Mouse (Mus musculus) forebrain, postnatal 0 days (tissue): ENCODE data around the gene Smg9. TPM values are rescaled to one million over a fixed set of nuclear protein-coding genes. Genes with fewer than 3 reads are reported as not detected.
A peak's percentile ranks its signal among the peaks of the same experiment; 100 is the strongest.

Experiments
- ATAC-seq: fragments of 200-750 bp; cut with Nextera tagmentation; 2 replicates; pipeline ENCODE4 v1.8.0; 2017; ENCODE audit warnings: mild to moderate bottlenecking, moderate library complexity
- DNase-seq: peaks from one replicate; pipeline ENCODE4 v3.0.0-alpha.2; 2015
- H3K27ac ChIP-seq: fragments of 300-500 bp; sonication (generic); 2 replicates; pipeline ENCODE4 v1.5.1; 2014; ENCODE audit warnings: low read depth, mild to moderate bottlenecking, antibody characterized with exemption, low read length, moderate library complexity, mixed read lengths
- H3K27me3 ChIP-seq: fragments of 300-500 bp; sonication (generic); 2 replicates; pipeline ENCODE4 v1.6.1; 2014; ENCODE audit warnings: mild to moderate bottlenecking, low read length, mixed read lengths; ENCODE audit not compliant: insufficient read depth
- H3K36me3 ChIP-seq: fragments of 300-500 bp; sonication (generic); 2 replicates; pipeline ENCODE4 v1.6.1; 2014; ENCODE audit warnings: mild to moderate bottlenecking, moderate library complexity; ENCODE audit not compliant: insufficient read depth
- H3K4me1 ChIP-seq: fragments of 300-500 bp; sonication (generic); 2 replicates; pipeline ENCODE4 v1.6.1; 2014; ENCODE audit warnings: antibody characterized with exemption; ENCODE audit not compliant: insufficient read depth
- H3K4me2 ChIP-seq: fragments of 300-500 bp; sonication (generic); 2 replicates; pipeline ENCODE4 v1.6.1; 2014; ENCODE audit warnings: low read depth, mild to moderate bottlenecking, moderate library complexity
- H3K4me3 ChIP-seq: fragments of 300-500 bp; sonication (generic); 2 replicates; pipeline ENCODE4 v1.5.1; 2014; ENCODE audit warnings: low read depth, low read length, mixed read lengths
- H3K9ac ChIP-seq: fragments of 300-500 bp; sonication (generic); 2 replicates; pipeline ENCODE4 v1.6.1; 2014; ENCODE audit warnings: mild to moderate bottlenecking
- H3K9me3 ChIP-seq: fragments of 300-500 bp; sonication (generic); 2 replicates; pipeline ENCODE4 v1.6.1; 2016; ENCODE audit warnings: low read length
- CTCF ChIP-seq: sonication (generic); IDR thresholded peaks from 2 replicates; pipeline ENCODE4 v1.5.1; 2016; ENCODE audit warnings: antibody characterized with exemption, control low read depth, low read depth
- WGBS: fragments of 180-500 bp; shearing (Covaris S2); extraction: QIAGEN DNeasy Blood & Tissue Kit; methylation state at CpG from one replicate; pipeline ENCODE4 v1.1.7; 2014; 5-methylcytosine and 5-hydroxymethylcytosine counted together
- polyA plus RNA-seq: library from polyadenylated mRNA; unstranded; fragments of >200 nt; fragmentation: Nextera tagmentation; extraction: Ambion mirVana; gene quantifications from 2 replicates; pipeline ENCODE4 v1.2.1, GENCODE M21; 2015
- total RNA-seq: library from RNA; depleted of rRNA; stranded (reverse); fragments of >200 nt; gene quantifications from 2 replicates; pipeline ENCODE4 v1.2.3, GENCODE M21; 2014; rRNA removed

The Smg9 gene
- total and polyA plus RNA-seq, 2 experiments from 2014 or later: 28.5 to 31.8 TPM

GRCm38 (mm10) chr7:24462388-24463319 lies 63.2 kb downstream of the Smg9 start, which contains the start of gene Plaur:
Gene Plaur (plus strand): TSS chr7:24462484.
- ATAC-seq (no peak), DNase-seq (no peak)
- no peak within 1 kb of the TSS for H3K27ac ChIP-seq
- H3K9ac ChIP-seq: no peak within 1 kb of the TSS
- WGBS: 7% methylated on average over 27 of the region's 27 CpGs
- H3K27me3 ChIP-seq: no peaks in the 10 kb centered on the region; the same call in none of the 2 replicates
- H3K9me3 ChIP-seq: no peaks in the 10 kb centered on the region
- peak within 1 kb of the TSS; percentile 13; the same call in 1 of the 2 replicates for H3K4me2 ChIP-seq
- no peaks in the 10 kb centered on the region for H3K4me1 ChIP-seq
- no peaks in the 10 kb centered on the region for H3K36me3 ChIP-seq
- H3K4me3 ChIP-seq: no peak within 1 kb of the TSS
- no peak for TF ChIP-seq CTCF

GRCm38 (mm10) chr7:24466835-24467234 lies 67.4 kb downstream of the Smg9 start:
- no peaks in the 10 kb centered on the region for H3K4me1 ChIP-seq
- H3K9ac ChIP-seq: no peak overlapping the region
- ATAC-seq (no peak), DNase-seq (no peak)
- no peak for TF ChIP-seq CTCF
- no peak overlapping the region for H3K4me3 ChIP-seq
- whole genome bisulfite sequencing: 86% methylated on average over 6 of the region's 6 CpGs
- no peak overlapping the region for H3K27ac ChIP-seq
- no peaks in the 10 kb centered on the region for H3K36me3 ChIP-seq
- H3K4me2 ChIP-seq: no peak overlapping the region
- H3K9me3 ChIP-seq: no peaks in the 10 kb centered on the region
- no peaks in the 10 kb centered on the region; the same call in none of the 2 replicates for H3K27me3 ChIP-seq

- Histone ChIP-seq H3K4me1 (no peaks in the 10 kb centered on the region), H3K36me3 (no peaks in the 10 kb centered on the region), H3K27ac (no peak overlapping the region), H3K27me3 (no peaks in the 10 kb centered on the region; the same call in 1 of the 2 replicates), H3K4me2 (no peak overlapping the region), H3K4me3 (no peak overlapping the region), H3K9me3 (no peaks in the 10 kb centered on the region), H3K9ac (no peak overlapping the region)
- WGBS: 84% methylated on average over 5 of the region's 5 CpGs
- DNase-seq (no peak), ATAC-seq (no peak)
- TF ChIP-seq CTCF: no peak
These were observed 68.5 kb downstream of the Smg9 start for GRCm38 (mm10) chr7:24467886-24468285.

GRCm38 (mm10) chr7:24469126-24469525 lies 69.7 kb downstream of the Smg9 start:
- Histone ChIP-seq H3K4me2 (no peak overlapping the region), H3K27ac (no peak overlapping the region), H3K4me1 (no peaks in the 10 kb centered on the region), H3K36me3 (no peaks in the 10 kb centered on the region), H3K27me3 (no peaks in the 10 kb centered on the region), H3K9ac (no peak overlapping the region), H3K4me3 (no peak overlapping the region), H3K9me3 (no peaks in the 10 kb centered on the region)
- DNase-seq (no peak), ATAC-seq (no peak)
- 82% methylated on average over 3 of the region's 3 CpGs for WGBS
- TF ChIP-seq CTCF: peak; percentile 53

GRCm38 (mm10) chr7:24470356-24470755 lies 70.9 kb downstream of the Smg9 start:
- Histone ChIP-seq H3K27me3 (no peaks in the 10 kb centered on the region), H3K4me1 (0 out of 2 replicates have a peak, but pooled peaks cover 5% of the 10 kb centered on the region), H3K4me2 (no peak overlapping the region), H3K4me3 (no peak overlapping the region), H3K9me3 (no peaks in the 10 kb centered on the region), H3K36me3 (no peaks in the 10 kb centered on the region), H3K27ac (no peak overlapping the region), H3K9ac (no peak overlapping the region)
- no peak for DNase-seq
- TF ChIP-seq CTCF: no peak
- ATAC-seq: no peak
- 91% methylated on average over 7 of the region's 7 CpGs for WGBS

Other genes with a start within 250 kb of the Smg9 start
- gene Zfp114, start 224.6 kb upstream of the Smg9 start, total RNA-seq: 5.2 and 8.4 TPM in 2 replicates
- 2.8 and 4.3 TPM in 2 replicates for gene Zfp114, start 224.6 kb upstream of the Smg9 start, polyA plus RNA-seq
- 7.3 and 8.4 TPM in 2 replicates for gene Zfp111, start 188.2 kb upstream of the Smg9 start, total RNA-seq
- 1.6 and 2.4 TPM in 2 replicates for gene Zfp111, start 188.2 kb upstream of the Smg9 start, polyA plus RNA-seq
- 5.4 and 7.4 TPM in 2 replicates for gene Zfp109, start 162.1 kb upstream of the Smg9 start, total RNA-seq
- 1.3 and 2.6 TPM in 2 replicates for gene Zfp109, start 162.1 kb upstream of the Smg9 start, polyA plus RNA-seq
- gene Zfp108, start 144.8 kb upstream of the Smg9 start, total RNA-seq: 9.1 and 13.0 TPM in 2 replicates
- 1.9 and 3.1 TPM in 2 replicates for gene Zfp108, start 144.8 kb upstream of the Smg9 start, polyA plus RNA-seq
- gene Zfp93, start 129.2 kb upstream of the Smg9 start, total RNA-seq: 9.7 and 13.2 TPM in 2 replicates
- 2.0 and 2.4 TPM in 2 replicates for gene Zfp93, start 129.2 kb upstream of the Smg9 start, polyA plus RNA-seq
- 32.9 and 34.8 TPM in 2 replicates for gene Zfp61, start 98.4 kb upstream of the Smg9 start, total RNA-seq
- gene Zfp61, start 98.4 kb upstream of the Smg9 start, polyA plus RNA-seq: 24.5 and 30.8 TPM in 2 replicates
- 15.8 and 16.9 TPM in 2 replicates for gene Zfp94, start 83.0 kb upstream of the Smg9 start, total RNA-seq
- 19.3 and 21.2 TPM in 2 replicates for gene Zfp94, start 83.0 kb upstream of the Smg9 start, polyA plus RNA-seq
- not detected in 2 replicates for gene Tescl, start 65.7 kb upstream of the Smg9 start, total RNA-seq
- not detected in 2 replicates for gene Tescl, start 65.7 kb upstream of the Smg9 start, polyA plus RNA-seq
- not detected in 2 replicates for gene Lypd5, start 50.4 kb upstream of the Smg9 start, total RNA-seq
- gene Lypd5, start 50.4 kb upstream of the Smg9 start, polyA plus RNA-seq: not detected in 2 replicates
- gene Kcnn4, start 29.4 kb upstream of the Smg9 start, total RNA-seq: 1.2 and 1.5 TPM in 2 replicates
- 0.88 and 1.1 TPM in 2 replicates for gene Kcnn4, start 29.4 kb upstream of the Smg9 start, polyA plus RNA-seq
- not detected in 2 replicates for gene Irgc1, start 52.7 kb downstream of the Smg9 start, total RNA-seq
- not detected in 2 replicates for gene Irgc1, start 52.7 kb downstream of the Smg9 start, polyA plus RNA-seq
- gene Plaur, start 62.9 kb downstream of the Smg9 start, total RNA-seq: 0.85 and 1.3 TPM in 2 replicates
- gene Plaur, start 62.9 kb downstream of the Smg9 start, polyA plus RNA-seq: 1.2 and 1.3 TPM in 2 replicates
- 412 and 434 TPM in 2 replicates for gene Cadm4, start 82.4 kb downstream of the Smg9 start, total RNA-seq
- 102 and 107 TPM in 2 replicates for gene Cadm4, start 82.4 kb downstream of the Smg9 start, polyA plus RNA-seq
- gene Zfp428, start 107.4 kb downstream of the Smg9 start, total RNA-seq: 196 and 242 TPM in 2 replicates
- 258 and 279 TPM in 2 replicates for gene Zfp428, start 107.4 kb downstream of the Smg9 start, polyA plus RNA-seq
- gene AC161166.1, start 112.8 kb downstream of the Smg9 start, total RNA-seq: not detected in 2 replicates
- 0.13 and 0.31 TPM in 2 replicates for gene AC161166.1, start 112.8 kb downstream of the Smg9 start, polyA plus RNA-seq
- 103 and 119 TPM in 2 replicates for gene Irgq, start 131.1 kb downstream of the Smg9 start, total RNA-seq
- 20.8 and 26.8 TPM in 2 replicates for gene Irgq, start 131.1 kb downstream of the Smg9 start, polyA plus RNA-seq
- 0.31 and 0.43 TPM in 2 replicates for gene Pinlyp, start 146.5 kb downstream of the Smg9 start, total RNA-seq
- gene Pinlyp, start 146.5 kb downstream of the Smg9 start, polyA plus RNA-seq: not detected in 2 replicates
- gene Xrcc1, start 146.7 kb downstream of the Smg9 start, total RNA-seq: 41.1 and 49.8 TPM in 2 replicates
- gene Xrcc1, start 146.7 kb downstream of the Smg9 start, polyA plus RNA-seq: 42.1 and 48.6 TPM in 2 replicates
- gene Ethe1, start 187.9 kb downstream of the Smg9 start, total RNA-seq: 24.2 and 25.8 TPM in 2 replicates
- 24.3 and 26.8 TPM in 2 replicates for gene Ethe1, start 187.9 kb downstream of the Smg9 start, polyA plus RNA-seq
- gene Zfp575, start 188.0 kb downstream of the Smg9 start, total RNA-seq: 0.38 and 1.2 TPM in 2 replicates
- gene Zfp575, start 188.0 kb downstream of the Smg9 start, polyA plus RNA-seq: 19.4 and 24.8 TPM in 2 replicates
- gene Phldb3, start 211.1 kb downstream of the Smg9 start, total RNA-seq: 0.15 TPM in 1 of 2 replicates, not detected in the other
- not detected in 2 replicates for gene Phldb3, start 211.1 kb downstream of the Smg9 start, polyA plus RNA-seq
- 0.23 and 0.33 TPM in 2 replicates for gene Lypd3, start 236.9 kb downstream of the Smg9 start, total RNA-seq
- gene Lypd3, start 236.9 kb downstream of the Smg9 start, polyA plus RNA-seq: 0.67 and 1.3 TPM in 2 replicates